ENCODE assay signal across 17 mouse cellular contexts in genomic region chr7:123063264-123064011, GRCm38 (mm10).
DNase-seq lines count a peak whose midpoint lies in the region; ATAC-seq and TF ChIP-seq lines count a peak whose summit lies in the region.
"Had no signal": no experiment of that assay in that cellular context is flagged by ENCODE, and none has a peak within 500 bp of the region (broad histone marks: within the 10 kb centered on the region; RNA-seq: fewer than 3 reads in every experiment).

No protein-coding gene starts in this region.

- intact Hi-C loops in heart, postnatal 36 days (cut with DNase I) = no loop called here
- intact Hi-C loops in heart, postnatal 25 days (cut with DNase I) = no loop called here

- H3K9ac ChIP-seq in hindbrain, postnatal 0 days (replicated peaks; ENCODE audit: low read length) = no peak overlapping the region
- H3K9ac ChIP-seq: intestine, embryonic 15.5 days; neural tube, embryonic 13.5 days had no signal

- no peaks in the 10 kb centered on the region for H3K9me3 ChIP-seq in hindbrain, postnatal 0 days (ENCODE audit: low read length)
- H3K9me3 ChIP-seq: heart, embryonic 10.5 days; intestine, embryonic 15.5 days; neural tube, embryonic 13.5 days had no signal

- H3K4me1 ChIP-seq in hindbrain, postnatal 0 days (ENCODE audit: insufficient read depth, low read length) = peaks cover 11% of the 10 kb centered on the region
- H3K4me1 ChIP-seq: heart, embryonic 10.5 days; intestine, embryonic 15.5 days had no signal

- no peak for TF ChIP-seq CTCF in hindbrain, postnatal 0 days (IDR thresholded peaks at IDR 0.05; ENCODE audit: low read depth)

- 25% methylated on average over 13 of the region's 13 CpGs for WGBS in hindbrain, postnatal 0 days

- H3K4me3 ChIP-seq in hindbrain, postnatal 0 days (ENCODE audit: low read length) = no peak overlapping the region
- H3K4me3 ChIP-seq: heart, embryonic 10.5 days; intestine, embryonic 15.5 days; left cerebral cortex, adult 2 months; neural tube, embryonic 13.5 days had no signal

- no peaks in the 10 kb centered on the region for H3K36me3 ChIP-seq in hindbrain, postnatal 0 days (ENCODE audit: insufficient read depth, low read length)
- H3K36me3 ChIP-seq: heart, embryonic 10.5 days; intestine, embryonic 15.5 days; neural tube, embryonic 13.5 days had no signal

- ATAC-seq in hindbrain, postnatal 0 days = peak; percentile 61
- ATAC-seq: intestine, embryonic 15.5 days had no signal

- H3K27me3 ChIP-seq in hindbrain, postnatal 0 days (ENCODE audit: insufficient read depth, low read length) = no peaks in the 10 kb centered on the region
- H3K27me3 ChIP-seq: intestine, embryonic 15.5 days had no signal

- DNase-seq in embryo, embryonic 10 days (ENCODE audit: low spot score) = peak; percentile 33
- no peak for DNase-seq in embryo, embryonic 9.5 days (ENCODE audit: extremely low spot score)
- DNase-seq in heart, postnatal 36 days = peak; percentile 8 to 14
- DNase-seq in heart, postnatal 25 days (ENCODE audit: low spot score) = no peak
- DNase-seq in hindbrain, postnatal 0 days (ENCODE audit: low spot score) = peak; percentile 77
- peak; percentile 21 for DNase-seq in retina, embryonic 14.5 days (ENCODE audit: low spot score)
- no peak for DNase-seq in layer of hippocampus, postnatal 25 days (ENCODE audit: extremely low spot score in 1 of 2, low spot score in 1 of 2)
- DNase-seq in right cerebral cortex, adult 2 months (ENCODE audit: low spot score in 2 of 2) = no peak
- DNase-seq: cerebellum, adult 8-10 months; kidney, postnatal 4 days; lung, adult 2 months; right cerebral cortex, postnatal 14 days; thymus, adult 2 months had no signal

- H3K4me2 ChIP-seq in hindbrain, postnatal 0 days (ENCODE audit: low read depth, low read length) = peak overlapping the region; percentile 3; the same call in 1 of the 2 replicates
- H3K4me2 ChIP-seq: intestine, embryonic 15.5 days; neural tube, embryonic 13.5 days had no signal

- peak overlapping the region; percentile 41; the same call in 1 of the 2 replicates for H3K27ac ChIP-seq in hindbrain, postnatal 0 days
- H3K27ac ChIP-seq: heart, embryonic 10.5 days; intestine, embryonic 15.5 days; left cerebral cortex, adult 2 months; neural tube, embryonic 13.5 days had no signal

Comparison
In these comparisons a context has a peak if more than half of its experiments do, and no peak if none do; other contexts are left out.
1. DNase-seq: peak in embryo, embryonic 10 days (single experiment), heart, postnatal 36 days (2 of 2), hindbrain, postnatal 0 days (single experiment) and retina, embryonic 14.5 days (single experiment); none in embryo, embryonic 9.5 days (single experiment), heart, postnatal 25 days (single experiment), layer of hippocampus, postnatal 25 days (0 of 2) and right cerebral cortex, adult 2 months (0 of 2).